Mouse (Mus musculus): ENCODE data around the gene Mov10l1. TPM values are rescaled to one million over a fixed set of nuclear protein-coding genes. Genes with fewer than 3 reads are reported as not detected.

Mov10l1 gene
- polyA plus RNA-seq, 1 experiment from 2014 or later, result not detected

Other genes starting within 250 kb of the Mov10l1 start
- 26.2 and 30.5 TPM in 2 replicates for gene Brd1, start 248.7 kb upstream of the Mov10l1 start, polyA plus RNA-seq (2014; fragmentation: Nextera tagmentation; extraction: Ambion mirVana)
- gene Zbed4, start 231.2 kb upstream of the Mov10l1 start, polyA plus RNA-seq (2014; fragmentation: Nextera tagmentation; extraction: Ambion mirVana), result 16.7 and 25.7 TPM in 2 replicates
- gene Alg12, start 163.6 kb upstream of the Mov10l1 start, polyA plus RNA-seq (2014; fragmentation: Nextera tagmentation; extraction: Ambion mirVana), result 7.1 and 8.1 TPM in 2 replicates
- gene Creld2, start 163.3 kb upstream of the Mov10l1 start, polyA plus RNA-seq (2014; fragmentation: Nextera tagmentation; extraction: Ambion mirVana), result 49.6 and 53.8 TPM in 2 replicates
- gene Pim3, start 120.7 kb upstream of the Mov10l1 start, polyA plus RNA-seq (2014; fragmentation: Nextera tagmentation; extraction: Ambion mirVana), result 49.1 and 53.2 TPM in 2 replicates
- gene Ttll8, start 28.5 kb upstream of the Mov10l1 start, polyA plus RNA-seq (2014; fragmentation: Nextera tagmentation; extraction: Ambion mirVana), result not detected in 2 replicates
- 6.4 and 7.6 TPM in 2 replicates for gene Mlc1, start 3.9 kb upstream of the Mov10l1 start, polyA plus RNA-seq (2014; fragmentation: Nextera tagmentation; extraction: Ambion mirVana)
- gene Panx2, start 76.8 kb downstream of the Mov10l1 start, polyA plus RNA-seq (2014; fragmentation: Nextera tagmentation; extraction: Ambion mirVana), result 6.6 and 7.9 TPM in 2 replicates
- gene Trabd, start 92.2 kb downstream of the Mov10l1 start, polyA plus RNA-seq (2014; fragmentation: Nextera tagmentation; extraction: Ambion mirVana), result 38.7 and 39.7 TPM in 2 replicates
- gene Selenoo, start 106.2 kb downstream of the Mov10l1 start, polyA plus RNA-seq (2014; fragmentation: Nextera tagmentation; extraction: Ambion mirVana), result 23.8 and 23.9 TPM in 2 replicates
- 18.0 and 18.2 TPM in 2 replicates for gene Tubgcp6, start 140.2 kb downstream of the Mov10l1 start, polyA plus RNA-seq (2014; fragmentation: Nextera tagmentation; extraction: Ambion mirVana)
- gene Hdac10, start 145.8 kb downstream of the Mov10l1 start, polyA plus RNA-seq (2014; fragmentation: Nextera tagmentation; extraction: Ambion mirVana), result 18.2 and 20.3 TPM in 2 replicates
- 4.1 and 4.6 TPM in 2 replicates for gene Mapk12, start 157.8 kb downstream of the Mov10l1 start, polyA plus RNA-seq (2014; fragmentation: Nextera tagmentation; extraction: Ambion mirVana)
- 23.7 and 27.9 TPM in 2 replicates for gene Mapk11, start 166.7 kb downstream of the Mov10l1 start, polyA plus RNA-seq (2014; fragmentation: Nextera tagmentation; extraction: Ambion mirVana)
- 86.4 and 107 TPM in 2 replicates for gene Plxnb2, start 197.9 kb downstream of the Mov10l1 start, polyA plus RNA-seq (2014; fragmentation: Nextera tagmentation; extraction: Ambion mirVana)
- gene Dennd6b, start 213.6 kb downstream of the Mov10l1 start, polyA plus RNA-seq (2014; fragmentation: Nextera tagmentation; extraction: Ambion mirVana), result 85.2 and 117 TPM in 2 replicates
- gene Ppp6r2, start 228.6 kb downstream of the Mov10l1 start, polyA plus RNA-seq (2014; fragmentation: Nextera tagmentation; extraction: Ambion mirVana), result 88.6 and 90.0 TPM in 2 replicates

Data from midbrain, embryonic 14.5 days (tissue).